ENCODE assay signal across 8 mouse cellular contexts in genomic region chr16:30236091-30236699, GRCm38 (mm10). TPM values are rescaled to one million over a fixed set of nuclear protein-coding genes. Genes with fewer than 3 reads are reported as not detected.
DNase-seq lines count a peak whose midpoint lies in the region; ATAC-seq and TF ChIP-seq lines count a peak whose summit lies in the region.

No protein-coding gene starts in this region.

- H3K9ac ChIP-seq in ES-E14 (ENCODE audit: insufficient read depth, low read depth, low read length, poor library complexity, severe bottlenecking) = peak overlapping the region; percentile 37; the same call in 1 of the 2 replicates
- H3K9ac ChIP-seq in forebrain, embryonic 16.5 days (replicated peaks; ENCODE audit: low read depth, low read length) = peak overlapping the region; percentile 51
- peak overlapping the region; percentile 44 for H3K9ac ChIP-seq in lung, embryonic 15.5 days

- no peak overlapping the region for H3K27ac ChIP-seq in ES-E14 (ENCODE audit: insufficient read depth, low read depth, low read length, poor library complexity, severe bottlenecking)
- no peak overlapping the region for H3K27ac ChIP-seq in forebrain, embryonic 16.5 days (ENCODE audit: low read length)
- peak overlapping the region; percentile 54 for H3K27ac ChIP-seq in lung, embryonic 15.5 days

- H3K4me2 ChIP-seq in forebrain, embryonic 16.5 days (ENCODE audit: low read length) = peak overlapping the region; percentile 71
- peak overlapping the region; percentile 83 for H3K4me2 ChIP-seq in lung, embryonic 15.5 days

- peaks cover 5 to 21% of the 10 kb centered on the region in 2 experiments; a peak in 3 of 4 replicates for H3K4me1 ChIP-seq in ES-E14 (ENCODE audit: control insufficient read depth in 2 of 2, insufficient read depth in 2 of 2, low read length in 2 of 2, poor library complexity in 1 of 2)
- H3K4me1 ChIP-seq in forebrain, embryonic 16.5 days (replicated peaks; ENCODE audit: control insufficient read depth, insufficient read depth, low read length) = peaks cover 23% of the 10 kb centered on the region
- H3K4me1 ChIP-seq in lung, embryonic 15.5 days = peaks cover 33% of the 10 kb centered on the region

- in situ Hi-C loops in ES-E14 (cut with MboI; ENCODE audit: low sequenced_read_pairs in 2 of 2, unreplicated experiment in 2 of 2) = no loop called here

- intact Hi-C loops in heart, postnatal 36 days (cut with DNase I) = loop anchor here (1.0 to 2.0 kb wide), 4 partner anchors 47 to 605 kb away; no protein-coding TSS in a partner anchor

- H3K9me3 ChIP-seq in ES-E14 (ENCODE audit: control insufficient read depth, insufficient read depth, low read depth, low read length) = no peaks in the 10 kb centered on the region
- H3K9me3 ChIP-seq in forebrain, embryonic 16.5 days (ENCODE audit: control insufficient read depth, low read length) = no peaks in the 10 kb centered on the region
- no peaks in the 10 kb centered on the region for H3K9me3 ChIP-seq in lung, embryonic 15.5 days

- H3K4me3 ChIP-seq in ES-E14 (ENCODE audit: insufficient read depth in 1 of 2, low read depth in 1 of 2, low read length in 2 of 2, poor library complexity in 1 of 2, severe bottlenecking in 1 of 2) = peak overlapping the region; percentile 53 to 59
- H3K4me3 ChIP-seq in forebrain, embryonic 16.5 days (replicated peaks; ENCODE audit: low read length) = peak overlapping the region; percentile 44
- peak overlapping the region; percentile 43 for H3K4me3 ChIP-seq in lung, embryonic 15.5 days

- peak; percentile 77 for ATAC-seq in forebrain, embryonic 16.5 days
- ATAC-seq in lung, embryonic 15.5 days (ENCODE audit: borderline replicate concordance, extremely low read depth, low FRiP score, low TSS enrichment) = peak; percentile 55; the same call in 1 of the 2 replicates

- H3K36me3 ChIP-seq in ES-E14 (ENCODE audit: control insufficient read depth, insufficient read depth, low read length, poor library complexity, severe bottlenecking) = no peaks in the 10 kb centered on the region
- no peaks in the 10 kb centered on the region for H3K36me3 ChIP-seq in forebrain, embryonic 16.5 days (ENCODE audit: control insufficient read depth, insufficient read depth)
- H3K36me3 ChIP-seq in lung, embryonic 15.5 days = no peaks in the 10 kb centered on the region

- 1% methylated on average over 33 of the region's 33 CpGs for WGBS in forebrain, embryonic 16.5 days
- 1% methylated on average over 33 of the region's 33 CpGs for WGBS in lung, embryonic 15.5 days

- H3K27me3 ChIP-seq in forebrain, embryonic 16.5 days (replicated peaks; ENCODE audit: control insufficient read depth, insufficient read depth, low read length) = peaks cover 5% of the 10 kb centered on the region; the same call in 1 of the 2 replicates
- H3K27me3 ChIP-seq in lung, embryonic 15.5 days = peaks cover 4% of the 10 kb centered on the region; the same call in 1 of the 2 replicates

- DNase-seq in ES-E14 (ENCODE audit: low read depth, low spot score) = peak; percentile 59
- peak; percentile 63 for DNase-seq in cerebellum, adult 11-12 months
- peak; percentile 88 to 92 for DNase-seq in heart, postnatal 36 days
- DNase-seq in layer of hippocampus, adult 8-10 months (ENCODE audit: low spot score in 2 of 2) = peak; percentile 45 to 83
- DNase-seq in ovary, adult 18-20 months (ENCODE audit: low spot score) = peak; percentile 67
- DNase-seq in thymus, postnatal 0 days (ENCODE audit: low spot score) = peak; percentile 86

TF ChIP-seq in ES-E14, 5 proteins besides CTCF, POLR2A, EP300 and RAD21:
- no peak for TF ChIP-seq CHD2 (IDR thresholded peaks at IDR 0.05; ENCODE audit: low read depth, low read length)
- no peak for TF ChIP-seq HCFC1 (IDR thresholded peaks at IDR 0.05; ENCODE audit: borderline replicate concordance, insufficient read depth, low read length)
- no peak for TF ChIP-seq MAFK (IDR thresholded peaks at IDR 0.05; ENCODE audit: insufficient read depth, low read depth, low read length)
- TF ChIP-seq ZC3H11A (IDR thresholded peaks at IDR 0.05; ENCODE audit: borderline replicate concordance, low read depth, low read length) = peak; percentile 97

RNA-seq across cellular contexts. Expression of gene Cpn2, which starts 31.1 kb away (rescaled TPM):
- not detected in 2 replicates for total RNA-seq in ES-E14 (2012; rRNA removed)
- polyA plus RNA-seq in forebrain, embryonic 16.5 days (2015; fragmentation: Nextera tagmentation; extraction: Ambion mirVana) = not detected in 2 replicates
- total RNA-seq in heart, postnatal 36 days (2021) = under 1 TPM; 0.11 to 0.19 TPM
- not detected for total RNA-seq in layer of hippocampus, adult 8-10 months (2022)
- polyA plus RNA-seq in lung, embryonic 15.5 days (2015; fragmentation: Nextera tagmentation; extraction: Ambion mirVana) = 0.04 TPM in 1 of 2 replicates, not detected in the other
- not detected in 2 replicates for polyA plus RNA-seq in thymus, postnatal 0 days (2015; fragmentation: Nextera tagmentation; extraction: Ambion mirVana)

RNA-seq across cellular contexts. Expression of gene Lrrc15, which starts 46.9 kb away (rescaled TPM):
- 1.8 TPM in 2 replicates for total RNA-seq in ES-E14 (2012; rRNA removed)
- polyA plus RNA-seq in forebrain, embryonic 16.5 days (2015; fragmentation: Nextera tagmentation; extraction: Ambion mirVana) = 0.06 and 0.22 TPM in 2 replicates
- total RNA-seq in heart, postnatal 36 days (2021) = under 1 TPM; 0.16 to 0.17 TPM
- total RNA-seq in layer of hippocampus, adult 8-10 months (2022) = under 1 TPM in 2 of 4 experiments, not detected in 2; 0.08 to 0.11 TPM
- polyA plus RNA-seq in lung, embryonic 15.5 days (2015; fragmentation: Nextera tagmentation; extraction: Ambion mirVana) = 0.29 and 0.34 TPM in 2 replicates
- polyA plus RNA-seq in thymus, postnatal 0 days (2015; fragmentation: Nextera tagmentation; extraction: Ambion mirVana) = 0.21 and 0.23 TPM in 2 replicates
